Mouse (Mus musculus): ENCODE data around the gene Tmem229b. TPM values are rescaled to one million over a fixed set of nuclear protein-coding genes. Genes with fewer than 3 reads are reported as not detected.

Tmem229b gene
- polyA plus RNA-seq, 1 experiment from 2014 or later, result 3.7 TPM

DNA sequence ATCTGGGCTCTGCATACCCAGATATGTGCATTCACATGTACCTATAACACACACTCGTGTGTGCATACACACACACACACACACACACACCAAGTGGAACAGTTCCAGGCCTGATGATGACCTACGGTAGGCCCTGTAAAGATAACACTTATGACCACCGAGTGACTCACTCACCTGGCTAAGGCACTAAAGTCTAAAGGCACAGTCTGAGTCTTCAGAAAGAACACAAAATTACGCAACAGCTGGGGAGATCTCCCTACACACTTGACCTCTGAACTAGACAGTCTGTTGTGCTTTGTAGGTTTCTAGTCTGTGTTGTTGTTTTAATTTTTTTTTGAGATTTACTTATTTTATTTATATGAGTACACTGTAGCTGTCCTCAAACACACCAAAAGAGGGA is 93.0 kb downstream of the Tmem229b start:
- no peak for ATAC-seq (ENCODE audit: low read depth)

More for the DNA sequence above, 93.0 kb downstream of the Tmem229b start:
- H3K27me3 ChIP-seq (ENCODE audit: control insufficient read depth, insufficient read depth, low read depth, low read length), result peaks cover 12% of the 10 kb centered on the region; the same call in 1 of the 2 replicates
- no peaks in the 10 kb centered on the region for H3K36me3 ChIP-seq (ENCODE audit: control insufficient read depth, insufficient read depth)
- 75% methylated on average over 4 of the region's 4 CpGs for WGBS (ENCODE audit: insufficient replicate concordance)
- peak overlapping the region; percentile 44; the same call in 1 of the 2 replicates for H3K4me2 ChIP-seq (ENCODE audit: low read depth, low read length)
- H3K27ac ChIP-seq (ENCODE audit: low read length), result peak overlapping the region; percentile 72
- peaks cover 63% of the 10 kb centered on the region for H3K4me1 ChIP-seq (ENCODE audit: control insufficient read depth, low read depth, low read length)
- H3K4me3 ChIP-seq (ENCODE audit: low read depth, low read length), result peak overlapping the region; percentile 48
- no peaks in the 10 kb centered on the region for H3K9me3 ChIP-seq (replicated peaks; ENCODE audit: control insufficient read depth, low read length)
- peak overlapping the region; percentile 30; the same call in 1 of the 2 replicates for H3K9ac ChIP-seq (ENCODE audit: low read depth, low read length)

Other genes starting within 250 kb of the Tmem229b start
- 24.4 and 26.7 TPM in 2 replicates for gene Atp6v1d, start 146.0 kb downstream of the Tmem229b start, polyA plus RNA-seq (2015; fragmentation: Nextera tagmentation; extraction: Ambion mirVana)
- gene Eif2s1, start 145.8 kb downstream of the Tmem229b start, polyA plus RNA-seq (2015; fragmentation: Nextera tagmentation; extraction: Ambion mirVana), result 139 and 149 TPM in 2 replicates
- gene Plek2, start 100.7 kb downstream of the Tmem229b start, polyA plus RNA-seq (2015; fragmentation: Nextera tagmentation; extraction: Ambion mirVana), result 38.4 and 39.6 TPM in 2 replicates
- 0.13 and 0.33 TPM in 2 replicates for gene Plekhh1, start 21.5 kb upstream of the Tmem229b start, polyA plus RNA-seq (2015; fragmentation: Nextera tagmentation; extraction: Ambion mirVana)
- 5.1 and 5.4 TPM in 2 replicates for gene Pigh, start 82.0 kb upstream of the Tmem229b start, polyA plus RNA-seq (2015; fragmentation: Nextera tagmentation; extraction: Ambion mirVana)
- 0.28 and 0.38 TPM in 2 replicates for gene Arg2, start 123.2 kb upstream of the Tmem229b start, polyA plus RNA-seq (2015; fragmentation: Nextera tagmentation; extraction: Ambion mirVana)
- 30.6 and 32.5 TPM in 2 replicates for gene Vti1b, start 165.0 kb upstream of the Tmem229b start, polyA plus RNA-seq (2015; fragmentation: Nextera tagmentation; extraction: Ambion mirVana)
- gene Rdh11, start 184.7 kb upstream of the Tmem229b start, polyA plus RNA-seq (2015; fragmentation: Nextera tagmentation; extraction: Ambion mirVana), result 23.2 and 24.7 TPM in 2 replicates
- 1.5 and 2.0 TPM in 2 replicates for gene Rdh12, start 201.3 kb upstream of the Tmem229b start, polyA plus RNA-seq (2015; fragmentation: Nextera tagmentation; extraction: Ambion mirVana)